Mouse (Mus musculus) erythroblast, embryonic 14.5 days (primary cell): ENCODE measurements around the gene Kcnc1.

Experiments used
- GATA1 ChIP-seq: IDR thresholded peaks from 2 replicates; pipeline ENCODE4 v1.6.1; 2012; ENCODE audit warnings: low read length, inconsistent platforms, mixed read lengths
- TAL1 ChIP-seq: IDR thresholded peaks from 3 replicates; pipeline ENCODE4 v1.6.1; 2012; ENCODE audit warnings: low read length, inconsistent platforms, mixed read lengths

- no peak for TF ChIP-seq TAL1
- no peak for TF ChIP-seq GATA1
These were observed 12.3 kb downstream of the Kcnc1 start for GRCm38 (mm10) chr7:46408606-46409005.
